Mouse (Mus musculus) midbrain, embryonic 14.5 days (tissue): ENCODE measurements around the gene Wnt5a. TPM values are rescaled to one million over a fixed set of nuclear protein-coding genes. Genes with fewer than 3 reads are reported as not detected.

Source experiments
- ATAC-seq: fragments of 200-750 bp; cut with Nextera tagmentation; 2 replicates; pipeline ENCODE4 v1.8.0; 2017; ENCODE audit warnings: moderate number of reproducible peaks, moderate library complexity; ENCODE audit not compliant: low FRiP score, low TSS enrichment
- DNase-seq: peaks from one replicate; pipeline ENCODE4 v3.0.0-alpha.2; 2015
- H3K27ac ChIP-seq: fragments of 300-500 bp; sonication (generic); replicated peaks from 2 replicates; pipeline ENCODE4 v1.5.1; 2014; ENCODE audit warnings: mild to moderate bottlenecking, low read depth, low read length, moderate library complexity
- H3K27me3 ChIP-seq: fragments of 300-500 bp; sonication (generic); 2 replicates; pipeline ENCODE4 v1.6.1; 2014; ENCODE audit warnings: low read length, control low read depth, mixed read lengths; ENCODE audit not compliant: control insufficient read depth, insufficient read depth
- H3K36me3 ChIP-seq: fragments of 300-500 bp; sonication (generic); 2 replicates; pipeline ENCODE4 v1.6.1; 2014; ENCODE audit warnings: low read length, control low read depth; ENCODE audit not compliant: control insufficient read depth, insufficient read depth
- H3K4me1 ChIP-seq: fragments of 300-500 bp; sonication (generic); 2 replicates; pipeline ENCODE4 v1.6.1; 2014; ENCODE audit warnings: mild to moderate bottlenecking, antibody characterized with exemption, low read length, control low read depth; ENCODE audit not compliant: control insufficient read depth, insufficient read depth
- H3K4me2 ChIP-seq: fragments of 300-500 bp; sonication (generic); 2 replicates; pipeline ENCODE4 v1.6.1; 2014; ENCODE audit warnings: mild to moderate bottlenecking, low read length, moderate library complexity
- H3K4me3 ChIP-seq: fragments of 300-500 bp; sonication (generic); replicated peaks from 2 replicates; pipeline ENCODE4 v1.5.1; 2014; ENCODE audit warnings: low read depth, low read length
- H3K9ac ChIP-seq: fragments of 300-500 bp; sonication (generic); replicated peaks from 2 replicates; pipeline ENCODE4 v1.6.1; 2014; ENCODE audit warnings: mild to moderate bottlenecking, low read length, moderate library complexity
- H3K9me3 ChIP-seq: fragments of 300-500 bp; sonication (generic); 2 replicates; pipeline ENCODE4 v1.6.1; 2016; ENCODE audit warnings: low read length, control low read depth, mixed read lengths; ENCODE audit not compliant: control insufficient read depth
- WGBS: fragments of 180-500 bp; shearing (Covaris S2); extraction: QIAGEN DNeasy Blood & Tissue Kit; methylation state at CpG from one replicate; pipeline ENCODE4 v1.1.7; 2014; 5-methylcytosine and 5-hydroxymethylcytosine counted together
- polyA plus RNA-seq: library from polyadenylated mRNA; unstranded; fragments of >200 nt; fragmentation: Nextera tagmentation; extraction: Ambion mirVana; gene quantifications from 2 replicates; pipeline ENCODE4 v1.2.1, GENCODE M21; 2014

Gene Wnt5a
- polyA plus RNA-seq, 1 experiment from 2014 or later = 17.3 TPM

- 27% methylated on average over 1 of the region's 1 CpGs for WGBS
- no peaks in the 10 kb centered on the region for H3K4me1 ChIP-seq
Measured at GRCm38 (mm10) chr14:28531531-28531930, 27.0 kb downstream of the Wnt5a start.

DNA sequence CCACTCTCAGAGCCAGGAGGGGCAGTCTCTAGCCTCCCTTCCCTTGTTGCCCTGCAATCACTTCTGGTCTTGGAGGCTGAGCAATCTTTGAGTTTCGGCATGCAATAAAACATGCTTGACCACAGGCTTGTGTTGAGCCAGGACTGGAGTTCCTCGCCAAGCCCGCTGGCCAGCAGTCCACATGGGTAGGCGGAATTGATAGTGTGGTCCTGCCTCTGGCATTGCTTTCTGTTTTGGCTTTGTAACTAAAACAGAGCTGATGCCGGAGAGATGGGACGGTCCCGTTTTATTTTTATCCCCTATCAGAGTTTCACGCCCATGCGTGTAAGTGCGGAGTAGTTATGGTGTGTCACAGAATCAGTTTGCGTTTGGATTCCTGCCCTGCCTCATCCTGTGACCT is 28.4 kb downstream of the Wnt5a start:
- DNase-seq (no peak), ATAC-seq (no peak)
- Histone ChIP-seq H3K36me3 (no peaks in the 10 kb centered on the region), H3K4me3 (no peak overlapping the region), H3K27me3 (no peaks in the 10 kb centered on the region), H3K27ac (no peak overlapping the region), H3K4me2 (no peak overlapping the region), H3K9me3 (no peaks in the 10 kb centered on the region), H3K9ac (no peak overlapping the region), H3K4me1 (no peaks in the 10 kb centered on the region)
- WGBS = 96% methylated on average over 11 of the region's 11 CpGs

More at GRCm38 (mm10) chr14:28531531-28531930, 27.0 kb downstream of the Wnt5a start:
- Histone ChIP-seq H3K9me3 (no peaks in the 10 kb centered on the region), H3K27ac (no peak overlapping the region), H3K4me3 (no peak overlapping the region), H3K9ac (no peak overlapping the region), H3K27me3 (no peaks in the 10 kb centered on the region), H3K36me3 (no peaks in the 10 kb centered on the region), H3K4me2 (no peak overlapping the region)
- no peak for ATAC-seq
- no peak for DNase-seq

DNA sequence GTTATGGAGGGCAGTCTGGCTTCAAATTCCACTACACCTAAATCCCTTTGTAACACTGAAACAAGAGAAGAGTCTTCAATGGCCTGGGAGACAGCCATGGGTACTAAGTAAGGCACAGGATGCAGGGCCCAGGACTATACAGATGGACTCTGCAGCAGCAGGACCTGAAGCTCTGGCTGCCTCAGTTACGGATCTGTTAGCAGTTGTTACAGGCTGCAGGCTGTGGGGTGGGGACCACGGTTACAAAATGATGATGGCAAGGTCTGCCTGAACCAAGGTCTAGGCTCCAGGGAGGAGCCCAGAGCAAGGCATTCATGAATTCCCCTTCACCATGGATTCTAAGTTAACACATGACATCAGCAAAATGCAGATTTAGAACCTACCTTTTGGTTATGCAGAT is 29.3 kb downstream of the Wnt5a start:
- Histone ChIP-seq H3K27ac (no peak overlapping the region), H3K4me1 (no peaks in the 10 kb centered on the region), H3K9me3 (no peaks in the 10 kb centered on the region), H3K4me2 (no peak overlapping the region), H3K36me3 (no peaks in the 10 kb centered on the region), H3K27me3 (no peaks in the 10 kb centered on the region), H3K9ac (no peak overlapping the region), H3K4me3 (no peak overlapping the region)
- ATAC-seq (no peak), DNase-seq (no peak)
- 68% methylated on average over 2 of the region's 2 CpGs for WGBS

DNA sequence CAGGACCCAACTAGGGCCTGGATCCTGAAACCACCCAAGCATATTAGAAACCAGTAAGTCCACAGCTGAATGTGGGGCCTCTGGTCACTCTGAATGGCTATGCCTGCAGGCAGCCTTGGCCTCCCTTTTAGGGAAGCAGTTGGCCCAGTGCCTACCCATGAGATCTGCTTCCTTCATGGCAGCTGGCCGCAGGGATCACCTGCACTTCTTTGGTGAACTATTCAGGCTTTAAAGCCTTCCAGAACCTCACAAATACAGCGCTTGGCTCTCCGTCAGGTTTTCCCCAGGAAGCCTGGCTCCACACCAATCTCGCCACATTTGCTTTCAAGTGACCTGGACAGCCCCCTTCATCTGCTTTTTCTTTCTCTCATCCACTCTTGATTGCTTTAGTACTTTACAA is 31.3 kb downstream of the Wnt5a start:
- Histone ChIP-seq H3K4me1 (no peaks in the 10 kb centered on the region), H3K27ac (no peak overlapping the region), H3K9ac (no peak overlapping the region), H3K4me3 (no peak overlapping the region), H3K4me2 (no peak overlapping the region), H3K9me3 (no peaks in the 10 kb centered on the region), H3K36me3 (no peaks in the 10 kb centered on the region), H3K27me3 (no peaks in the 10 kb centered on the region)
- WGBS = 79% methylated on average over 4 of the region's 4 CpGs
- ATAC-seq = no peak
- DNase-seq = peak; percentile 33

- H3K27ac ChIP-seq = no peak overlapping the region
- H3K9ac ChIP-seq = no peak overlapping the region
- no peaks in the 10 kb centered on the region for H3K9me3 ChIP-seq
- H3K36me3 ChIP-seq = no peaks in the 10 kb centered on the region
- no peak for ATAC-seq
- no peaks in the 10 kb centered on the region for H3K27me3 ChIP-seq
- H3K4me3 ChIP-seq = no peak overlapping the region
- H3K4me2 ChIP-seq = no peak overlapping the region
- DNase-seq = no peak
- 85% methylated on average over 6 of the region's 6 CpGs for WGBS
- H3K4me1 ChIP-seq = no peaks in the 10 kb centered on the region
Measured at GRCm38 (mm10) chr14:28539577-28539976, 35.0 kb downstream of the Wnt5a start.

- no peak overlapping the region for H3K4me3 ChIP-seq
- H3K27me3 ChIP-seq = no peaks in the 10 kb centered on the region
- ATAC-seq = no peak
- no peak overlapping the region for H3K27ac ChIP-seq
- no peaks in the 10 kb centered on the region for H3K36me3 ChIP-seq
- 62% methylated on average over 4 of the region's 4 CpGs for WGBS
- H3K9ac ChIP-seq = no peak overlapping the region
- H3K4me1 ChIP-seq = no peaks in the 10 kb centered on the region
- DNase-seq = no peak
- H3K9me3 ChIP-seq = no peaks in the 10 kb centered on the region
- H3K4me2 ChIP-seq = no peak overlapping the region
Measured at GRCm38 (mm10) chr14:28542117-28542741, 37.7 kb downstream of the Wnt5a start.

GRCm38 (mm10) chr14:28561861-28562260 is 57.3 kb downstream of the Wnt5a start:
- no peak overlapping the region for H3K4me2 ChIP-seq
- WGBS = 75% methylated on average over 6 of the region's 6 CpGs
- no peak overlapping the region for H3K9ac ChIP-seq
- ATAC-seq = no peak
- H3K27ac ChIP-seq = no peak overlapping the region
- no peak for DNase-seq
- no peaks in the 10 kb centered on the region for H3K9me3 ChIP-seq
- H3K36me3 ChIP-seq = no peaks in the 10 kb centered on the region
- H3K4me3 ChIP-seq = no peak overlapping the region
- H3K4me1 ChIP-seq = no peaks in the 10 kb centered on the region
- no peaks in the 10 kb centered on the region for H3K27me3 ChIP-seq
